Mouse (Mus musculus) kidney, embryonic 16.5 days (tissue): Measurements from ENCODE around the gene Zfp148. TPM values are rescaled to one million over a fixed set of nuclear protein-coding genes. Genes with fewer than 3 reads are reported as not detected.

Experiments
- ATAC-seq: fragments of 200-750 bp; cut with Nextera tagmentation; 2 replicates; pipeline ENCODE4 v1.8.0; 2017; ENCODE audit warnings: moderate TSS enrichment; ENCODE audit not compliant: low FRiP score, low TSS enrichment
- H3K27ac ChIP-seq: fragments of 300-500 bp; sonication (generic); 2 replicates; pipeline ENCODE4 v1.5.1; 2014; ENCODE audit warnings: low read length
- H3K27me3 ChIP-seq: fragments of 300-500 bp; sonication (generic); 2 replicates; pipeline ENCODE4 v1.6.1; 2014; ENCODE audit warnings: low read length, control low read depth, mixed read lengths; ENCODE audit not compliant: insufficient read depth
- H3K36me3 ChIP-seq: fragments of 300-500 bp; sonication (generic); 2 replicates; pipeline ENCODE4 v1.6.1; 2014; ENCODE audit warnings: low read length, control low read depth, mixed read lengths; ENCODE audit not compliant: insufficient read depth
- H3K4me1 ChIP-seq: fragments of 300-500 bp; sonication (generic); 2 replicates; pipeline ENCODE4 v1.6.1; 2014; ENCODE audit warnings: low read length, control low read depth, mixed read lengths; ENCODE audit not compliant: insufficient read depth
- H3K4me2 ChIP-seq: fragments of 300-500 bp; sonication (generic); replicated peaks from 2 replicates; pipeline ENCODE4 v1.6.1; 2014; ENCODE audit warnings: low read depth, low read length
- H3K4me3 ChIP-seq: fragments of 300-500 bp; sonication (generic); 2 replicates; pipeline ENCODE4 v1.5.1; 2014; ENCODE audit warnings: mild to moderate bottlenecking, low read length
- H3K9ac ChIP-seq: fragments of 300-500 bp; sonication (generic); replicated peaks from 2 replicates; pipeline ENCODE4 v1.6.1; 2014; ENCODE audit warnings: low read length
- H3K9me3 ChIP-seq: fragments of 300-500 bp; sonication (generic); 2 replicates; pipeline ENCODE4 v1.6.1; 2016; ENCODE audit warnings: low read length, control low read depth
- WGBS: fragments of 180-500 bp; shearing (Covaris S2); extraction: QIAGEN DNeasy Blood & Tissue Kit; methylation state at CpG from one replicate; pipeline ENCODE4 v1.1.7; 2014; 5-methylcytosine and 5-hydroxymethylcytosine counted together
- polyA plus RNA-seq: library from polyadenylated mRNA; unstranded; fragments of >200 nt; fragmentation: Nextera tagmentation; extraction: Ambion mirVana; gene quantifications from 2 replicates; pipeline ENCODE4 v1.2.1, GENCODE M21; 2015

Gene Zfp148
- polyA plus RNA-seq, 1 experiment from 2014 or later: 59.0 TPM

GRCm38 (mm10) chr16:33400943-33401342 is 20.3 kb downstream of the Zfp148 start:
- Histone ChIP-seq H3K4me3 (no peak overlapping the region), H3K36me3 (no peaks in the 10 kb centered on the region), H3K27ac (no peak overlapping the region), H3K4me1 (peaks cover 34% of the 10 kb centered on the region), H3K9ac (no peak overlapping the region), H3K9me3 (no peaks in the 10 kb centered on the region), H3K4me2 (no peak overlapping the region), H3K27me3 (no peaks in the 10 kb centered on the region)
- no peak for ATAC-seq
- 64% methylated on average over 4 of the region's 4 CpGs for WGBS

GRCm38 (mm10) chr16:33403258-33403657 is 22.6 kb downstream of the Zfp148 start:
- Histone ChIP-seq H3K9ac (no peak overlapping the region), H3K9me3 (no peaks in the 10 kb centered on the region), H3K27ac (no peak overlapping the region), H3K36me3 (no peaks in the 10 kb centered on the region), H3K4me2 (no peak overlapping the region), H3K4me1 (peaks cover 37% of the 10 kb centered on the region), H3K4me3 (no peak overlapping the region), H3K27me3 (no peaks in the 10 kb centered on the region)
- WGBS: 74% methylated on average over 2 of the region's 2 CpGs
- ATAC-seq: no peak

- 86% methylated on average over 3 of the region's 3 CpGs for WGBS
- Histone ChIP-seq H3K9ac (no peak overlapping the region), H3K4me2 (no peak overlapping the region), H3K9me3 (no peaks in the 10 kb centered on the region), H3K27me3 (no peaks in the 10 kb centered on the region), H3K27ac (no peak overlapping the region), H3K4me3 (no peak overlapping the region), H3K36me3 (no peaks in the 10 kb centered on the region), H3K4me1 (peaks cover 38% of the 10 kb centered on the region)
- no peak for ATAC-seq
Measured at GRCm38 (mm10) chr16:33404055-33404454, 23.4 kb downstream of the Zfp148 start.

GRCm38 (mm10) chr16:33405487-33405886 is 24.9 kb downstream of the Zfp148 start:
- peaks cover 3% of the 10 kb centered on the region; the same call in 1 of the 2 replicates for H3K36me3 ChIP-seq
- no peak overlapping the region for H3K9ac ChIP-seq
- no peak overlapping the region for H3K4me3 ChIP-seq
- H3K27ac ChIP-seq: no peak overlapping the region
- H3K9me3 ChIP-seq: no peaks in the 10 kb centered on the region
- WGBS: 70% methylated on average over 4 of the region's 4 CpGs
- ATAC-seq: no peak
- no peak overlapping the region for H3K4me2 ChIP-seq
- no peaks in the 10 kb centered on the region for H3K27me3 ChIP-seq
- peaks cover 33% of the 10 kb centered on the region for H3K4me1 ChIP-seq

GRCm38 (mm10) chr16:33410151-33410550 is 29.5 kb downstream of the Zfp148 start:
- 89% methylated on average over 2 of the region's 2 CpGs for WGBS
- H3K36me3 ChIP-seq: peaks cover 3% of the 10 kb centered on the region; the same call in 1 of the 2 replicates
- no peaks in the 10 kb centered on the region for H3K9me3 ChIP-seq
- H3K27ac ChIP-seq: no peak overlapping the region
- H3K9ac ChIP-seq: no peak overlapping the region
- no peak overlapping the region for H3K4me2 ChIP-seq
- no peak for ATAC-seq
- peaks cover 32% of the 10 kb centered on the region for H3K4me1 ChIP-seq
- no peaks in the 10 kb centered on the region for H3K27me3 ChIP-seq
- H3K4me3 ChIP-seq: no peak overlapping the region

- Histone ChIP-seq H3K9ac (no peak overlapping the region), H3K27me3 (no peaks in the 10 kb centered on the region), H3K36me3 (peaks cover 3% of the 10 kb centered on the region; the same call in 1 of the 2 replicates), H3K9me3 (no peaks in the 10 kb centered on the region), H3K27ac (no peak overlapping the region), H3K4me1 (peaks cover 33% of the 10 kb centered on the region), H3K4me2 (no peak overlapping the region), H3K4me3 (no peak overlapping the region)
- ATAC-seq: no peak
- WGBS: 85% methylated on average over 1 of the region's 1 CpGs
Measured at GRCm38 (mm10) chr16:33410605-33411004, 30.0 kb downstream of the Zfp148 start.

GRCm38 (mm10) chr16:33414191-33414590 is 33.6 kb downstream of the Zfp148 start:
- no peaks in the 10 kb centered on the region for H3K27me3 ChIP-seq
- WGBS: 81% methylated on average over 5 of the region's 5 CpGs
- H3K9ac ChIP-seq: no peak overlapping the region
- H3K4me3 ChIP-seq: no peak overlapping the region
- no peak overlapping the region for H3K27ac ChIP-seq
- H3K36me3 ChIP-seq: peaks cover 3% of the 10 kb centered on the region; the same call in 1 of the 2 replicates
- no peak for ATAC-seq
- H3K4me1 ChIP-seq: peaks cover 38% of the 10 kb centered on the region
- H3K9me3 ChIP-seq: no peaks in the 10 kb centered on the region
- no peak overlapping the region for H3K4me2 ChIP-seq

GRCm38 (mm10) chr16:33415607-33416006 is 35.0 kb downstream of the Zfp148 start:
- Histone ChIP-seq H3K4me3 (no peak overlapping the region), H3K4me1 (peaks cover 31% of the 10 kb centered on the region), H3K4me2 (no peak overlapping the region), H3K27me3 (no peaks in the 10 kb centered on the region), H3K27ac (peak overlapping the region; percentile 44; the same call in 1 of the 2 replicates), H3K36me3 (no peaks in the 10 kb centered on the region), H3K9me3 (no peaks in the 10 kb centered on the region), H3K9ac (no peak overlapping the region)
- ATAC-seq: no peak
- WGBS: 61% methylated on average over 5 of the region's 5 CpGs

- no peak for ATAC-seq
- peaks cover 26% of the 10 kb centered on the region; the same call in 1 of the 2 replicates for H3K36me3 ChIP-seq
- 94% methylated on average over 3 of the region's 3 CpGs for WGBS
Measured at GRCm38 (mm10) chr16:33428327-33428726, 47.7 kb downstream of the Zfp148 start.

GRCm38 (mm10) chr16:33431660-33432059 is 51.0 kb downstream of the Zfp148 start:
- no peak overlapping the region for H3K4me2 ChIP-seq
- no peak for ATAC-seq
- peaks cover 31% of the 10 kb centered on the region for H3K36me3 ChIP-seq
- no peaks in the 10 kb centered on the region for H3K9me3 ChIP-seq
- 89% methylated on average over 2 of the region's 2 CpGs for WGBS
- H3K9ac ChIP-seq: no peak overlapping the region
- no peak overlapping the region for H3K27ac ChIP-seq
- H3K27me3 ChIP-seq: no peaks in the 10 kb centered on the region
- no peak overlapping the region for H3K4me3 ChIP-seq
- H3K4me1 ChIP-seq: no peaks in the 10 kb centered on the region

More at GRCm38 (mm10) chr16:33428327-33428726, 47.7 kb downstream of the Zfp148 start:
- Histone ChIP-seq H3K4me2 (no peak overlapping the region), H3K4me1 (no peaks in the 10 kb centered on the region), H3K9me3 (no peaks in the 10 kb centered on the region), H3K4me3 (no peak overlapping the region), H3K27ac (no peak overlapping the region), H3K9ac (no peak overlapping the region), H3K27me3 (no peaks in the 10 kb centered on the region)
